Mouse (Mus musculus) olfactory bulb, adult 2 months (tissue): ENCODE measurements around the gene Tank.

ENCODE experiments used
- CTCF ChIP-seq: fragments of 200-500 bp; IDR thresholded peaks from 2 replicates; pipeline ENCODE4 v1.5.1; 2012; ENCODE audit warnings: low read depth, mild to moderate bottlenecking, low read length, moderate library complexity; ENCODE audit not compliant: insufficient read depth
- POLR2A ChIP-seq: fragments of 200-500 bp; IDR thresholded peaks from 2 replicates; pipeline ENCODE4 v1.6.1; 2012; ENCODE audit warnings: mild to moderate bottlenecking, low read depth, low read length, moderate library complexity; ENCODE audit not compliant: insufficient read depth

- TF ChIP-seq CTCF (no peak), POLR2A (no peak)
Observed at GRCm38 (mm10) chr2:61655046-61655381, 76.6 kb downstream of the Tank start.
